Mouse (Mus musculus): Measurements from ENCODE around the gene Pde6g. TPM values are rescaled to one million over a fixed set of nuclear protein-coding genes. Genes with fewer than 3 reads are reported as not detected.
A peak's percentile ranks its signal among the peaks of the same experiment; 100 is the strongest.

Gene Pde6g
- polyA plus RNA-seq, 1 experiment from 2014 or later = 0.51 TPM

GRCm38 (mm10) chr11:120493351-120493750 lies 40.1 kb upstream of the Pde6g start:
- H3K27me3 ChIP-seq (replicated peaks; ENCODE audit: control insufficient read depth, insufficient read depth, low read length) = no peaks in the 10 kb centered on the region
- peak overlapping the region; percentile 92 for H3K4me3 ChIP-seq (ENCODE audit: low read depth, low read length)
- WGBS = 69% methylated on average over 3 of the region's 3 CpGs
- peak overlapping the region; percentile 94 for H3K4me2 ChIP-seq
- peak overlapping the region; percentile 95 for H3K9ac ChIP-seq (ENCODE audit: low read depth, low read length)
- ATAC-seq (replicated peaks; ENCODE audit: low FRiP score) = no peak
- no peak overlapping the region for H3K27ac ChIP-seq (ENCODE audit: low read depth, low read length)
- no peaks in the 10 kb centered on the region for H3K9me3 ChIP-seq (ENCODE audit: control insufficient read depth, low read length)
- H3K4me1 ChIP-seq (replicated peaks; ENCODE audit: control insufficient read depth, insufficient read depth, low read length) = peaks cover 33% of the 10 kb centered on the region
- DNase-seq (ENCODE audit: low spot score) = no peak
- H3K36me3 ChIP-seq (ENCODE audit: control insufficient read depth, insufficient read depth, low read length) = peaks cover 33% of the 10 kb centered on the region

- H3K4me3 ChIP-seq (ENCODE audit: low read depth, low read length) = peak overlapping the region; percentile 92
- no peaks in the 10 kb centered on the region for H3K9me3 ChIP-seq (ENCODE audit: control insufficient read depth, low read length)
- 34% methylated on average over 3 of the region's 3 CpGs for WGBS
- no peaks in the 10 kb centered on the region for H3K27me3 ChIP-seq (replicated peaks; ENCODE audit: control insufficient read depth, insufficient read depth, low read length)
- DNase-seq (ENCODE audit: low spot score) (no peak), ATAC-seq (replicated peaks; ENCODE audit: low FRiP score) (no peak)
- peak overlapping the region; percentile 94 for H3K4me2 ChIP-seq
- peak overlapping the region; percentile 95 for H3K9ac ChIP-seq (ENCODE audit: low read depth, low read length)
- peaks cover 33% of the 10 kb centered on the region for H3K4me1 ChIP-seq (replicated peaks; ENCODE audit: control insufficient read depth, insufficient read depth, low read length)
- H3K27ac ChIP-seq (ENCODE audit: low read depth, low read length) = peak overlapping the region; percentile 75
- peaks cover 33% of the 10 kb centered on the region for H3K36me3 ChIP-seq (ENCODE audit: control insufficient read depth, insufficient read depth, low read length)
These were observed 39.5 kb upstream of the Pde6g start for GRCm38 (mm10) chr11:120492878-120493203.

DNA sequence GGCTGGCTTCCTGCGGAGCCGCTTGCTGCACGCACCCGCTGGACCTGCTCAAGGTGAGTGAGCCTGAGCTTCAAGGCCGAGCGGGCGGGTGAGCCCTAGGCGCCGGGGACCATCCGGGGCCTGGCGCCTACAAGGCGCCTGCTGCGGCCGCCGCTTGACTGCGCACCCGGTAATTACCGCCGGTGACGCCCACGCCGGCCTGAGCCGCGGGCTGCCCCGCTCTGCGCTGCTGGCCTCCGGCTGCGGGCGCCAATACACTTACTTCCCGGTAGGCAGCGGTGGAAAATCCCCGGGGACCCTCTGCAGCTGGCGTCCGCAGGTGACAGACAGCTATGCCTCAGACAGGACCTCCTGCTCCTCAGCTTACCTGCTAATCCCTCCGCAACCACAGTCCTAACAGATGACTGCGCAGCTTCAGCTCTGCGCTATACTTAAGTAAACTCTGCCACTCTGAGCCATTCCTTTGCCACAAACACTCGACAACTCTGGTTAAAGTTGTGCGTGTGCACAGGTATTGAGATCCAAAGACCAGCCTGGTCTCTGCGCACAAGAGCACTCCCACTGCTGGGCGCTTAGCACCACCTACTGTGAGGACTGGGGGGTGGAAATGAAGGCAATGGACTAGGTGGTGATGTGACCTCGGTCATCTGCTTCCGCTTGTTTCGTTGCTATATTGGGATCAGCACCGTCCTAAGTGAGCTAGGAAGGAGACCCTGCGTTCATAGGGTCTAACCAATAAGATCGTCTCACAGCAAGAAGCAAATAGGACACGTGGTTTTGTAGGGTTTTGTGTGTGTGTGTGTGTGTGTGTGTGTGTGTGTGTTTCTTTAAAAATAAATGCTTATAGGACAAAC lies 39.0 kb upstream of the Pde6g start:
- H3K4me3 ChIP-seq (ENCODE audit: low read depth, low read length) = peak overlapping the region; percentile 92
- WGBS = under 1% methylated on average over 48 of the region's 48 CpGs
- no peaks in the 10 kb centered on the region for H3K27me3 ChIP-seq (replicated peaks; ENCODE audit: control insufficient read depth, insufficient read depth, low read length)
- peak overlapping the region; percentile 94 for H3K4me2 ChIP-seq
- H3K9ac ChIP-seq (ENCODE audit: low read depth, low read length) = peak overlapping the region; percentile 95
- peak overlapping the region; percentile 86 for H3K27ac ChIP-seq (ENCODE audit: low read depth, low read length)
- H3K36me3 ChIP-seq (ENCODE audit: control insufficient read depth, insufficient read depth, low read length) = peaks cover 34% of the 10 kb centered on the region
- no peaks in the 10 kb centered on the region for H3K9me3 ChIP-seq (ENCODE audit: control insufficient read depth, low read length)
- ATAC-seq (replicated peaks; ENCODE audit: low FRiP score) (peak; percentile 53), DNase-seq (ENCODE audit: low spot score) (peak; percentile 54)
- H3K4me1 ChIP-seq (replicated peaks; ENCODE audit: control insufficient read depth, insufficient read depth, low read length) = peaks cover 35% of the 10 kb centered on the region

GRCm38 (mm10) chr11:120491317-120492023 lies 38.2 kb upstream of the Pde6g start, which contains the start of gene Slc25a10:
Gene Slc25a10 (plus strand): TSS chr11:120491840.
- peaks cover 36% of the 10 kb centered on the region for H3K36me3 ChIP-seq (ENCODE audit: control insufficient read depth, insufficient read depth, low read length)
- DNase-seq (ENCODE audit: low spot score) = peak; percentile 88
- peak within 1 kb of the TSS; percentile 94 for H3K4me2 ChIP-seq
- ATAC-seq (replicated peaks; ENCODE audit: low FRiP score) = peak; percentile 84
- H3K27me3 ChIP-seq (replicated peaks; ENCODE audit: control insufficient read depth, insufficient read depth, low read length) = no peaks in the 10 kb centered on the region
- H3K4me3 ChIP-seq (ENCODE audit: low read depth, low read length) = peak within 1 kb of the TSS; percentile 92
- peak within 1 kb of the TSS; percentile 86 for H3K27ac ChIP-seq (ENCODE audit: low read depth, low read length)
- peak within 1 kb of the TSS; percentile 95 for H3K9ac ChIP-seq (ENCODE audit: low read depth, low read length)
- no peaks in the 10 kb centered on the region for H3K9me3 ChIP-seq (ENCODE audit: control insufficient read depth, low read length)
- H3K4me1 ChIP-seq (replicated peaks; ENCODE audit: control insufficient read depth, insufficient read depth, low read length) = peaks cover 42% of the 10 kb centered on the region
- under 1% methylated on average over 35 of the region's 35 CpGs for WGBS

- peak overlapping the region; percentile 95; the same call in 1 of the 2 replicates for H3K9ac ChIP-seq (ENCODE audit: low read depth, low read length)
- 34% methylated on average over 4 of the region's 4 CpGs for WGBS
- H3K27me3 ChIP-seq (replicated peaks; ENCODE audit: control insufficient read depth, insufficient read depth, low read length) = no peaks in the 10 kb centered on the region
- H3K4me3 ChIP-seq (ENCODE audit: low read depth, low read length) = no peak overlapping the region; the same call in 1 of the 2 replicates
- peak overlapping the region; percentile 94 for H3K4me2 ChIP-seq
- peak overlapping the region; percentile 86 for H3K27ac ChIP-seq (ENCODE audit: low read depth, low read length)
- ATAC-seq (replicated peaks; ENCODE audit: low FRiP score) (no peak), DNase-seq (ENCODE audit: low spot score) (no peak)
- H3K36me3 ChIP-seq (ENCODE audit: control insufficient read depth, insufficient read depth, low read length) = peaks cover 41% of the 10 kb centered on the region
- peaks cover 49% of the 10 kb centered on the region for H3K4me1 ChIP-seq (replicated peaks; ENCODE audit: control insufficient read depth, insufficient read depth, low read length)
- H3K9me3 ChIP-seq (ENCODE audit: control insufficient read depth, low read length) = no peaks in the 10 kb centered on the region
These were observed 37.2 kb upstream of the Pde6g start for GRCm38 (mm10) chr11:120490291-120491046.

DNA sequence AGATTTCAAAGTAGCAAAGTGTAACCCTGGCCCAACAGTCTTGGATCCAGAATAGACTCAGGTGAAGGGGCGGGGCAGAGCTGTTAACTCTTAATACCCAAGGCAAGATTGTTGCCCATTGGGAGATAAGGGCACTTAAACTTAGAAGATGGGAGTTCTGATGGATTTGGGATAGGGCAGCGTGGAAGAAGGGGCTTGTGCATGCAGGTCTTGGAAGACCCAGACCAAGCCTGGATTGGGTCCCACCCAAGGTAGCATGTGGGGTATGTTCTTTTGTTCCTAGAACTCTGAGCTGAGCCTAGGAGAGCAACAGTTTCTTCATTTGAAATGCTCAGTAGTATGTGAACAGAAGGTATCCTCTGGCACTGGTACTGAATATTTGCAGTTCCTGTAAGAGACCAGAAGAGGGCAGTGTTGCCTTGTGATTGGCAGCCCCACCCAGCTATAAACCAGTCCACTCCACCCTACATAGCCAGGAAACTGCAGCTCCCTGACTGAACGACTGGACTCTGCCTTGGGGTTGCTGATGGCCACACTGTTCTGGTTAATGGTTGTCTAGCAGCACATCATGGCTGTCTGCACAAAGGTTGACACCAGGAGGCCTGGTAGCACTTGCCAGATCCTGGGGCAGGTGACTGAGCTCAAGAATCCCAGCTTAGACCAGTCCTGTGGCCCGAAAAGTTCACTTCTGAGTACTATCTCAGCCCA lies 35.9 kb upstream of the Pde6g start:
- Histone ChIP-seq H3K4me1 (replicated peaks; ENCODE audit: control insufficient read depth, insufficient read depth, low read length) (peaks cover 51% of the 10 kb centered on the region), H3K4me2 (0 out of 2 replicates have a peak overlapping the region, but pooled peaks have one; percentile 8), H3K27ac (ENCODE audit: low read depth, low read length) (peak overlapping the region; percentile 36), H3K9ac (ENCODE audit: low read depth, low read length) (peak overlapping the region; percentile 22; the same call in 1 of the 2 replicates), H3K4me3 (ENCODE audit: low read depth, low read length) (no peak overlapping the region), H3K27me3 (replicated peaks; ENCODE audit: control insufficient read depth, insufficient read depth, low read length) (no peaks in the 10 kb centered on the region), H3K36me3 (ENCODE audit: control insufficient read depth, insufficient read depth, low read length) (peaks cover 36% of the 10 kb centered on the region), H3K9me3 (ENCODE audit: control insufficient read depth, low read length) (no peaks in the 10 kb centered on the region)
- ATAC-seq (replicated peaks; ENCODE audit: low FRiP score) (peak; percentile 39), DNase-seq (ENCODE audit: low spot score) (peak; percentile 65)
- 57% methylated on average over 4 of the region's 4 CpGs for WGBS

GRCm38 (mm10) chr11:120488516-120488915 lies 35.2 kb upstream of the Pde6g start:
- H3K27ac ChIP-seq (ENCODE audit: low read depth, low read length) = no peak overlapping the region
- peaks cover 37% of the 10 kb centered on the region for H3K36me3 ChIP-seq (ENCODE audit: control insufficient read depth, insufficient read depth, low read length)
- no peak for DNase-seq (ENCODE audit: low spot score)
- 76% methylated on average over 4 of the region's 4 CpGs for WGBS
- ATAC-seq (replicated peaks; ENCODE audit: low FRiP score) = no peak
- no peak overlapping the region for H3K9ac ChIP-seq (ENCODE audit: low read depth, low read length)
- H3K9me3 ChIP-seq (ENCODE audit: control insufficient read depth, low read length) = no peaks in the 10 kb centered on the region
- H3K4me2 ChIP-seq = no peak overlapping the region
- peaks cover 52% of the 10 kb centered on the region for H3K4me1 ChIP-seq (replicated peaks; ENCODE audit: control insufficient read depth, insufficient read depth, low read length)
- no peaks in the 10 kb centered on the region for H3K27me3 ChIP-seq (replicated peaks; ENCODE audit: control insufficient read depth, insufficient read depth, low read length)
- no peak overlapping the region for H3K4me3 ChIP-seq (ENCODE audit: low read depth, low read length)

DNA sequence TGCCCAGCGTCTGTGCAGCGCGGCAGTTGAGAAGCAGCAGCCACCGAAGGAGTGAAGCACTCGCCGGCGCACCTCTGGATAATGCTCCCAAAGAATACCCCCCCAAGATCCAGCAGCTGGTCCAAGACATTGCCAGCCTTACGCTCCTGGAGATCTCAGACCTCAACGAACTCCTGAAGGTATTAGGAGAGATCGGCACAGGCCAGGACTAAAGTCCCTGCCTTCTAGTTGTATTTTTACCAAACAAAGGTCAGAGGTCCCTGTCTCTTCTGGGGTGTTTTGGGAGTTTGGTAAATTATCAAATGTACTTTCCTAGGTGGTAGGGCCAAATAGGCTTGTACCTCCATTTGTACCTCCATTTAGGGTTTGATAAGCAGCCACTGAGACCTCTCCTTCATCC lies 32.0 kb upstream of the Pde6g start:
- H3K4me1 ChIP-seq (replicated peaks; ENCODE audit: control insufficient read depth, insufficient read depth, low read length) = peaks cover 33% of the 10 kb centered on the region

More for the DNA sequence above, 32.0 kb upstream of the Pde6g start:
- WGBS = 6% methylated on average over 10 of the region's 10 CpGs
- DNase-seq (ENCODE audit: low spot score) = no peak
- Histone ChIP-seq H3K4me3 (ENCODE audit: low read depth, low read length) (peak overlapping the region; percentile 98), H3K27me3 (replicated peaks; ENCODE audit: control insufficient read depth, insufficient read depth, low read length) (no peaks in the 10 kb centered on the region), H3K9me3 (ENCODE audit: control insufficient read depth, low read length) (no peaks in the 10 kb centered on the region), H3K9ac (ENCODE audit: low read depth, low read length) (peak overlapping the region; percentile 98), H3K36me3 (ENCODE audit: control insufficient read depth, insufficient read depth, low read length) (peaks cover 62% of the 10 kb centered on the region), H3K4me2 (peak overlapping the region; percentile 88), H3K27ac (ENCODE audit: low read depth, low read length) (peak overlapping the region; percentile 75)
- ATAC-seq (replicated peaks; ENCODE audit: low FRiP score) = no peak
